Mouse (Mus musculus) forebrain, postnatal 0 days (tissue): ENCODE data around the gene Gabrb1. TPM values are rescaled to one million over a fixed set of nuclear protein-coding genes. Genes with fewer than 3 reads are reported as not detected.

Experiments
- ATAC-seq: fragments of 200-750 bp; cut with Nextera tagmentation; 2 replicates; pipeline ENCODE4 v1.8.0; 2017; ENCODE audit warnings: mild to moderate bottlenecking, moderate library complexity
- DNase-seq: peaks from one replicate; pipeline ENCODE4 v3.0.0-alpha.2; 2015
- H3K27ac ChIP-seq: fragments of 300-500 bp; sonication (generic); 2 replicates; pipeline ENCODE4 v1.5.1; 2014; ENCODE audit warnings: low read depth, mild to moderate bottlenecking, antibody characterized with exemption, low read length, moderate library complexity, mixed read lengths
- H3K27me3 ChIP-seq: fragments of 300-500 bp; sonication (generic); 2 replicates; pipeline ENCODE4 v1.6.1; 2014; ENCODE audit warnings: mild to moderate bottlenecking, low read length, mixed read lengths; ENCODE audit not compliant: insufficient read depth
- H3K36me3 ChIP-seq: fragments of 300-500 bp; sonication (generic); 2 replicates; pipeline ENCODE4 v1.6.1; 2014; ENCODE audit warnings: mild to moderate bottlenecking, moderate library complexity; ENCODE audit not compliant: insufficient read depth
- H3K4me1 ChIP-seq: fragments of 300-500 bp; sonication (generic); 2 replicates; pipeline ENCODE4 v1.6.1; 2014; ENCODE audit warnings: antibody characterized with exemption; ENCODE audit not compliant: insufficient read depth
- H3K4me2 ChIP-seq: fragments of 300-500 bp; sonication (generic); 2 replicates; pipeline ENCODE4 v1.6.1; 2014; ENCODE audit warnings: low read depth, mild to moderate bottlenecking, moderate library complexity
- H3K4me3 ChIP-seq: fragments of 300-500 bp; sonication (generic); 2 replicates; pipeline ENCODE4 v1.5.1; 2014; ENCODE audit warnings: low read depth, low read length, mixed read lengths
- H3K9ac ChIP-seq: fragments of 300-500 bp; sonication (generic); 2 replicates; pipeline ENCODE4 v1.6.1; 2014; ENCODE audit warnings: mild to moderate bottlenecking
- H3K9me3 ChIP-seq: fragments of 300-500 bp; sonication (generic); 2 replicates; pipeline ENCODE4 v1.6.1; 2016; ENCODE audit warnings: low read length
- CTCF ChIP-seq: sonication (generic); IDR thresholded peaks from 2 replicates; pipeline ENCODE4 v1.5.1; 2016; ENCODE audit warnings: antibody characterized with exemption, control low read depth, low read depth
- WGBS: fragments of 180-500 bp; shearing (Covaris S2); extraction: QIAGEN DNeasy Blood & Tissue Kit; methylation state at CpG from one replicate; pipeline ENCODE4 v1.1.7; 2014; 5-methylcytosine and 5-hydroxymethylcytosine counted together
- polyA plus RNA-seq: library from polyadenylated mRNA; unstranded; fragments of >200 nt; fragmentation: Nextera tagmentation; extraction: Ambion mirVana; gene quantifications from 2 replicates; pipeline ENCODE4 v1.2.1, GENCODE M21; 2015
- total RNA-seq: library from RNA; depleted of rRNA; stranded (reverse); fragments of >200 nt; gene quantifications from 2 replicates; pipeline ENCODE4 v1.2.3, GENCODE M21; 2014

The Gabrb1 gene
- total and polyA plus RNA-seq, 2 experiments from 2014 or later = 19.9 to 42.0 TPM

- Histone ChIP-seq H3K4me2 (no peak overlapping the region), H3K4me1 (peaks cover 6% of the 10 kb centered on the region; the same call in 1 of the 2 replicates), H3K9ac (no peak overlapping the region), H3K9me3 (no peaks in the 10 kb centered on the region), H3K36me3 (no peaks in the 10 kb centered on the region), H3K27ac (0 out of 2 replicates have a peak overlapping the region, but pooled peaks have one; percentile 16), H3K4me3 (no peak overlapping the region), H3K27me3 (no peaks in the 10 kb centered on the region)
- no peak for TF ChIP-seq CTCF
- peak; percentile 76 for ATAC-seq
- peak; percentile 35 for DNase-seq
These were observed 170.4 kb downstream of the Gabrb1 start for GRCm38 (mm10) chr5:71828342-71828741.

DNA sequence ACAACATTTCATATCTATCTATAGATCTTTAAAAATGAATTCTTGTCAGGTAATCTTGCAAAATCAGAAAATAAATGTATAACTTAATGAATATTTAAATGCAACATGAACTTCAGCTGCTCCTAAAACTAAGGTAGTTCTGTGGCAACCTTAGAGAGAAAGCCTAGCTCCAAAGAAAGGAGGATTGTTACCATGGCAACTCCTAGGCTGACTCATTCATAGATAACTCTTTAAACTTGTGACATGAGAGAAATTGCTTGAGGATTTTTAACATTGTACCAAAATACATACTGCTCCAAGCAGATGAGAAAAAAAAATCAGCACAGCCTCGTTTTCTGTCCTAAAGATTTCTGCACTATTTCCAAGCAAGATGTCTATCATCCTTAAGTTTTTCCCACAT lies 171.1 kb downstream of the Gabrb1 start:
- H3K27ac ChIP-seq = peak overlapping the region; percentile 16; the same call in 1 of the 2 replicates
- no peak for TF ChIP-seq CTCF
- WGBS = 29% methylated on average over 1 of the region's 1 CpGs
- peaks cover 6% of the 10 kb centered on the region; the same call in 1 of the 2 replicates for H3K4me1 ChIP-seq
- no peaks in the 10 kb centered on the region for H3K36me3 ChIP-seq
- peak; percentile 59 for DNase-seq
- no peaks in the 10 kb centered on the region for H3K9me3 ChIP-seq
- H3K9ac ChIP-seq = no peak overlapping the region
- no peak overlapping the region for H3K4me2 ChIP-seq
- peak; percentile 91 for ATAC-seq
- H3K27me3 ChIP-seq = no peaks in the 10 kb centered on the region
- H3K4me3 ChIP-seq = no peak overlapping the region

GRCm38 (mm10) chr5:71830342-71830741 lies 172.4 kb downstream of the Gabrb1 start:
- H3K27ac ChIP-seq = no peak overlapping the region
- no peaks in the 10 kb centered on the region for H3K36me3 ChIP-seq
- H3K9ac ChIP-seq = no peak overlapping the region
- DNase-seq (no peak), ATAC-seq (no peak)
- no peaks in the 10 kb centered on the region for H3K27me3 ChIP-seq
- no peaks in the 10 kb centered on the region for H3K9me3 ChIP-seq
- 90% methylated on average over 2 of the region's 2 CpGs for WGBS
- no peak for TF ChIP-seq CTCF
- no peak overlapping the region for H3K4me3 ChIP-seq
- H3K4me1 ChIP-seq = peaks cover 6% of the 10 kb centered on the region; the same call in 1 of the 2 replicates
- H3K4me2 ChIP-seq = no peak overlapping the region

GRCm38 (mm10) chr5:71842241-71842640 lies 184.3 kb downstream of the Gabrb1 start:
- ATAC-seq (peak; percentile 78; the same call in 1 of the 2 replicates), DNase-seq (peak; percentile 51)
- H3K4me1 ChIP-seq = no peaks in the 10 kb centered on the region
- H3K4me2 ChIP-seq = no peak overlapping the region
- H3K36me3 ChIP-seq = no peaks in the 10 kb centered on the region
- no peaks in the 10 kb centered on the region for H3K27me3 ChIP-seq
- H3K4me3 ChIP-seq = no peak overlapping the region
- no peak for TF ChIP-seq CTCF
- H3K9ac ChIP-seq = no peak overlapping the region
- no peak overlapping the region for H3K27ac ChIP-seq
- no peaks in the 10 kb centered on the region for H3K9me3 ChIP-seq

GRCm38 (mm10) chr5:71898214-71898613 lies 240.3 kb downstream of the Gabrb1 start:
- Histone ChIP-seq H3K4me1 (no peaks in the 10 kb centered on the region), H3K9me3 (no peaks in the 10 kb centered on the region), H3K27me3 (no peaks in the 10 kb centered on the region), H3K4me2 (no peak overlapping the region), H3K9ac (no peak overlapping the region), H3K36me3 (no peaks in the 10 kb centered on the region), H3K27ac (no peak overlapping the region), H3K4me3 (no peak overlapping the region)
- ATAC-seq (no peak), DNase-seq (no peak)
- TF ChIP-seq CTCF = no peak
- 88% methylated on average over 2 of the region's 2 CpGs for WGBS

DNA sequence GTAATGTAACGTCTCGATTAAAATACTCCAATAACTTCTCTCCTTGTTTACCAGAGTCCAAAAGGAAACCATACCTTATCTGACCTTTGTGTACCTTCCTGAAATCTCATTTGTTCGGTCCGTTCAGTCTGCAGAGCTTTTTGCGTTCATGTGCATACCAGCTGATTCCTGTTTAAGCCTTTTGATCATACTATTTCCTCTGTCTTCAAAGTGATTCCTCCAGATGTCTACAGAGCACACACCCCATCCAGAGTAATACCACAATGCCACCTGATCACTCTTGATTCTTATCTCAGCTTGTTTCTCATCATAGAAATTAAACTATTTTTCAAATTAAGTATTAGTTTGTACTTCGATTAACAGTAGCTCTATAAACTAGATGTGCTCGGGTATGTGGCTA lies 245.5 kb downstream of the Gabrb1 start:
- WGBS = 95% methylated on average over 7 of the region's 7 CpGs
- no peaks in the 10 kb centered on the region for H3K36me3 ChIP-seq
- no peak overlapping the region for H3K4me2 ChIP-seq
- H3K4me1 ChIP-seq = no peaks in the 10 kb centered on the region
- no peak overlapping the region for H3K4me3 ChIP-seq
- H3K27me3 ChIP-seq = no peaks in the 10 kb centered on the region
- H3K9ac ChIP-seq = no peak overlapping the region
- H3K27ac ChIP-seq = no peak overlapping the region
- no peaks in the 10 kb centered on the region for H3K9me3 ChIP-seq
- ATAC-seq = no peak
- TF ChIP-seq CTCF = no peak
- no peak for DNase-seq

- no peak overlapping the region for H3K9ac ChIP-seq
- no peak overlapping the region for H3K4me3 ChIP-seq
- DNase-seq (no peak), ATAC-seq (no peak)
- H3K4me2 ChIP-seq = no peak overlapping the region
- H3K27me3 ChIP-seq = no peaks in the 10 kb centered on the region
- 84% methylated on average over 1 of the region's 1 CpGs for WGBS
- H3K27ac ChIP-seq = no peak overlapping the region
- no peaks in the 10 kb centered on the region for H3K36me3 ChIP-seq
- no peak for TF ChIP-seq CTCF
- no peaks in the 10 kb centered on the region for H3K9me3 ChIP-seq
- H3K4me1 ChIP-seq = no peaks in the 10 kb centered on the region
These were observed 256.1 kb downstream of the Gabrb1 start for GRCm38 (mm10) chr5:71914028-71914427.

- ATAC-seq = no peak
- Histone ChIP-seq H3K27me3 (no peaks in the 10 kb centered on the region), H3K36me3 (no peaks in the 10 kb centered on the region), H3K9ac (no peak overlapping the region), H3K4me1 (no peaks in the 10 kb centered on the region), H3K4me3 (no peak overlapping the region), H3K9me3 (no peaks in the 10 kb centered on the region), H3K27ac (no peak overlapping the region), H3K4me2 (no peak overlapping the region)
- no peak for DNase-seq
- WGBS = 89% methylated on average over 4 of the region's 4 CpGs
- no peak for TF ChIP-seq CTCF
These were observed 257.8 kb downstream of the Gabrb1 start for GRCm38 (mm10) chr5:71915711-71916110.
